Mouse (Mus musculus): ENCODE data around the gene Pkdcc.
A peak's percentile ranks its signal among the peaks of the same experiment; 100 is the strongest.

Pkdcc gene

GRCm38 (mm10) chr17:83214674-83215528 lies at the start of gene Pkdcc:
TSS of gene Pkdcc (plus strand) at chr17:83215292.
- peak; percentile 91 for DNase-seq (ENCODE audit: low spot score)

DNA sequence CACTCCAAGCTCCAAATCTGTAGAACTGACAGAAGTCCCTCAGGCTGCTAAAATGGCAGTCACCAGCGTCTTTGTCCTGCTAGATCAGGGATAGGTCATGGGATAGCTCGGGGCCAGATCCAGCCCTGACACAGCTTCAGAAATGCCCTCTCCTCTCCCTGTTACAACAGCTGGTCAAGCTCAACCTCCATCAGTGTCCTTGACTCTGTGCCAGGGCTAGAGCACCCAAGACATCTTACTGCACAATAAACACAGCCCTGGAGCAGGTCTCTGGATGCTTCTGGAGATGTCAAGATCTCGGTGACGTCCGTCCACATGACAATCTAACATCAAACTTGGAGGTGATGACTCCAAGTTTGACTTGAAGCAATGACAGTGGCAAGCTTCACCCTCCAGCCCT lies 48.9 kb upstream of the Pkdcc start:
- no peak for DNase-seq (ENCODE audit: low spot score)

- DNase-seq (ENCODE audit: low spot score): no peak
These were observed 38.9 kb upstream of the Pkdcc start for GRCm38 (mm10) chr17:83176146-83176545.

GRCm38 (mm10) chr17:83178483-83179150 lies 36.5 kb upstream of the Pkdcc start:
- DNase-seq (ENCODE audit: low spot score): peak; percentile 76

DNA sequence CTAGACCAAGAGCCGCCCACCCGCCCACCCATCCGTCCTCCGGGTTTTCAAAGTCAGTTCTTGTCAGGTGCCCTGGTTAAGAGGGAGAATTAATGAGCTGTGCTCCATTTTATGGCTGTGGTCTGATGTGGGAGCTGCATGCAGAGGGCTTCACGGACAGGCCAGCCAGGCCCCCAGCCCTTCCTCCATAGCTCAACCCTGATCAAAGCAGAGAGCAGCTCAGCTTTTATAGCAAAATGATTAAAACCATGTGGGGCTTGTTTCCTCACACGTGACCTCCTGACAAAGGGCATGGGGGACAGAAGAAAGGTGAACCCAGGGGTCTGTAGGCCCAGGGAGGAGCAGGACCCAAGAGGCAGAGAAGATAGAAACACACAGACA lies 36.0 kb upstream of the Pkdcc start:
- peak; percentile 83 for DNase-seq (ENCODE audit: low spot score)

GRCm38 (mm10) chr17:83179569-83179968 lies 35.5 kb upstream of the Pkdcc start:
- no peak for DNase-seq (ENCODE audit: low spot score)

DNA sequence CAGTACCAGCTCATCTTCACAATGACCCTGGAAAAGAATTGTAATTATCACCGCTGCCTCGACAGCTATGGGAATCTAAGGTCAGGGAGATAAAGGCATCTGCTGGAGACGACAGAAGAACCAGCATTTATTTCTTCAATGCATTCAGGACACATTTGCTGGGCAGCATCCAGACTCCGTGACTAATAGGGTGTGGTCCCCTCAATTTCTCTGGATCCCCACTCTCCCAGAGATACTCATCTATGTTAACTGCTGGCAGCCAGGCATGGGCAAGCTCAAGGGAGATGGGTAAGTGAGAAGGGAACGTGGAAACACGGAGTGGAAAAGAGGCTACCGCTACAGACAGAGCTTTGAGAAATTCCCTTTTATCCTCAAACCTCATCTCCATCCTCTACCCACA lies 34.0 kb upstream of the Pkdcc start:
- DNase-seq (ENCODE audit: low spot score): no peak

DNA sequence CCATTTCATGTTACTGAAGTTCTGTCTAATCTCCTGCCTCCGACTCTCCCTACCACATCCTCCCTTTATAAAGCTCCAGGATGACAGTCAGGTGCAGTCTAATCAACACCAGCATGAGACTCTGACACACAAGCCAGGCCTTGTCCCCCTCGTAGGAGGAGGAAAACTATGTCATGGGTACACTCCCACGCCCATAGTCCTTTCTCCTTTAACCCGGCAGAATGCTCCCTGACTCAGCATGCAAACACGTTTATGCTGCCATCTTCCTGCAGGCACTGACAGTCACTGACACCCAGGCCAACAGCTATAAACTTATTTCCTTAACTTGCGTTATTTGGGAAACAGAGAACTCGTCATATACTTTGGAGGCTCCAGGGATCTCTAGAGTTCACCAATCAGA lies 33.5 kb upstream of the Pkdcc start:
- no peak for DNase-seq (ENCODE audit: low spot score)

DNA sequence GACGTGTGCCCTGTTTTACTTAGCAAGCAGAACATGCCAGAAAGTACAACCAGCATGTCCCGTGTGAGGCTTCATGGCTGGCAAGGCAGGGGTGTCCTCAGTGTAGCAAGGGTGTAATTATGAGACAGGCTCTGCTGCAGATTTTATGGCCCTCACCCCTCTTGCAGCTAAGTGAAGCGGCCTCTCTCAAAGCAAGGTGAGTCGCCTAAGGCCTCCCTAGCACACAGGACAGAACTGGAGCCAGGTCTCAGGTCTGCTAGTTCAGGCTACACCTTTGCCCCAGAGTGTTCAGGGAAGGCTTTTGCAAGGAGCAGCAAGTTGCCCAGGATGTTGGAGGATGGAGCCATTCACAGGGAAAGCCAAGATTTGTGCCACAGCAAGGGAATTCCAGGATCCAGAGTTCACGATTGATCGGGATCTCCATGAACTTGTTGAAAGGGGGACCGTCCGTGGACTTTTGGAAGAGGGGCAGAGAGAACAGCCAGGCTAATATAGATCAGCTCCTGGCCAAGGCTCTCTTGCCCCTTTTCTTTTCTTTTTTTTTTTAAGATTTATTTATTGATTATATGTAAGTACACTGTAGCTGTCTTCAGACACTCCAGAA lies 32.9 kb upstream of the Pkdcc start:
- DNase-seq (ENCODE audit: low spot score): no peak

- no peak for DNase-seq (ENCODE audit: low spot score)
These were observed 32.3 kb upstream of the Pkdcc start for GRCm38 (mm10) chr17:83182780-83183179.

DNA sequence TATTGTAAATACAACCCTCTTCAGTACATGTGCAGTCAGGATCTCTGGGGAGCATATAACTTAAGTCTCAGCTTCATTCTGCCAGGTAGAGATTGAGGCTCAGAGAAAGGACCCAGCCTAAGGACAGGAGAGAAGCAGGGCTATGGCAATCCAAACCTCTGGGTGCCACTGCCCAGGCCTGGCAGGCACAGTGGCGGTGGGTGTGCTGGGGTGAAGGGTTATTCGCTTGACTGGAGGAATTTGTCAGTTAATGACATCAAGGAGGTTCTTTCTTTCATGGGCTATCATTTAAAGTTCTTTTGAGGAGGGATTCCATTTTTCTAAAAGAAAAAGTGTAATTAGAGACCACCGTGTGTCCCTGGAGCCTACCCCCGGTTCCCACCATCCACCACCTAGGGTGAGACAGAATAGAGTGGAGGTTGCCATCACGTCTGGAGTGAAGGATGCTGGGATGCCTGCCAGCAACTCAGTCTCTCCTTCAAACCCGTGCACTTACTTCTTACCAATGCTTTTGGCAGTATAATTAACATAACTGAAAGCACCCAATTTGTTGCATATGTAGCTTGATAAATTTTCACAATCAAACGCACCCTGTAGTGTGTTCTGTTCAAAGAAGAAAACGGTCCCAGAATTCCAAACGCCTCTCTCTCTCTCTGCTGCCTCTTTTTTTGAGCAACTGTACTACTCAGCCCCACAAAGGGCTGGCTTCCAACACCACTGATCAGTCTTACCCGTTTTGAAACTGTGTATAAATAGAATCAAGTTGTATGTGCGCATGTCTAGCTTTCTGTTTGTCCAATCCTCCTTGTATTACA lies 27.1 kb upstream of the Pkdcc start:
- DNase-seq (ENCODE audit: low spot score): no peak

DNA sequence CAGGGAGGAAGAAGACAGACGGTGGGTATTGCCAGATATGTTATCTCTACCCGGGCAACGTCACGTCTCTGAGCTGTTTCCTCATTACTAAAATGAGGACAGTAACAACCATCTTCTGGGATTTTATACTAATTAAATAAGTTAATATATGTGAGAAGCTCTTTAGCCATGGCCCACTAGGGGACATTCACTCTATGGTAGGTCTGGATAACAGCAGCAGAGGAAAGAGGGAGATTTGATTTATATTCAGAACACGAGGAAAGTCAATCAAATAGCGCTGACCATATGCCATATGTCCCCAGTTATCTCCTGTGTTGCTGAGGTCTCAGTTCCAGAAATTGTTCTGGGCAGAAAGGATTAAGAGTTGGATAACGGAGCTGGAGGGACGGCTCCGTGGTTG lies 24.3 kb upstream of the Pkdcc start:
- DNase-seq (ENCODE audit: low spot score): no peak

DNA sequence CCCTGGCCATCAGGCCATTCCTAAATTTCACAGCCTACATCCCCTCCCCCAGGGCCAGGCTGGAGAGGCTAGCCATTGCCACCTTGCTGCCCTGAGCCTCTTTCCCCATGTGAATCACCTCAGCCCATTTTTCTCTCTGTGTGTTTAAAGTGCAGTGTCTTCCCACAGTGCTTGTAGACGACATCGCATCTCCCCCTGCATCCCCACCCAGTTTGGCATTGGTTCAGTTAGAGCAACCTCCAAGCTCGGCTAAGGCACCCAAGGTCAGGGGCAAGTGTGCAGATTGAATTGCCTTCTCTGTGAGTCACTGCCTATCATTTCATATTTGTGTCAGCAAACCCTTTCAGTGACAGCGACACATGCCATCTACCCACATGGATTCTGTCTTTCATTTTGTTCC lies 20.6 kb upstream of the Pkdcc start:
- DNase-seq (ENCODE audit: low spot score): no peak

DNA sequence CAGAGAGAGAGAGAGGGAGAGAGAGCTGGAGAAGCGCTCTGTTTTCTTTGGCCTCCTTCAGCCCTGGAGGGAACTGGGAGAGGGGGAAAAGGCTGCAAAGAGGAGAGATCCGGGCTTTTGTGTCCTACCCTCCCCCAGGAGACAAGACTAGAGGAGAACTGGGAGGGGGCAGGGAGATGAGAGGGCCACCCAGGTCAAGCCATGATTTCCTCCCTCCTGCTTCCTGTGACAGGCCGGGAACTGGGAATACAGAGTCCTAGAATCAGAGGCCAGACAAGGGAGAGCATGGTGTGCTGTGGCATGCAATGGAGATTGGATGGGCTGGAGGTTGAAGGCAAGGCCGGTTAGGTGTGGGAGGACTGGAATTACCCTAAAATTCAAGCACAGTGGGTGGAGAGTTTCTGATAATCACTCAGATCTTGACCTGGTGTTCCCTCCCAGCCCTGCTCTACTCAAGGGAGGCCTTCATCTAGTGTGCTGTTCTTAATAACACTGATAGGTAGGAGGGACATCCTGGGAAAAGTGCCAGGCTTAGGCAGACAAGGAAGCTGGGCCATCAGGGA lies 17.6 kb upstream of the Pkdcc start:
- peak; percentile 60 for DNase-seq (ENCODE audit: low spot score)

DNA sequence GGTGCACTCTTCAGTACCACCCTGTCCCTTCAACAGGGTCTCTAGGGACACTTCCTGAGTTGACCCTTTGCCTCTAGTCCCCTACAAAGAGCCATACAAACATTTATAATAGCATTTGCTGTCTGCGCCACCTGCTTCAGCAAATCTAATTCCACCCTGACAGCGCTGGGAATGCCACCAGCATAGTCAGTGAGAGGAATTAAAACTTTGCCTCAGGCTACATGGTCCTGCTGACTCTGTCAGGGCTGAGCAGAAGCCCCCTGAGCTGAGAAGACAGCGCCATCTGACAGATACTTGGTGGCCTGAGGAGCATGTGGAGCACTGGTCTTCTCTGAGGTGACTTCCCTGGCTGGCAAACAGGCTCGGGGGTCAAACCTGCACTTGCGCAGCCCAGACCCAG lies 14.6 kb upstream of the Pkdcc start:
- DNase-seq (ENCODE audit: low spot score): no peak

DNA sequence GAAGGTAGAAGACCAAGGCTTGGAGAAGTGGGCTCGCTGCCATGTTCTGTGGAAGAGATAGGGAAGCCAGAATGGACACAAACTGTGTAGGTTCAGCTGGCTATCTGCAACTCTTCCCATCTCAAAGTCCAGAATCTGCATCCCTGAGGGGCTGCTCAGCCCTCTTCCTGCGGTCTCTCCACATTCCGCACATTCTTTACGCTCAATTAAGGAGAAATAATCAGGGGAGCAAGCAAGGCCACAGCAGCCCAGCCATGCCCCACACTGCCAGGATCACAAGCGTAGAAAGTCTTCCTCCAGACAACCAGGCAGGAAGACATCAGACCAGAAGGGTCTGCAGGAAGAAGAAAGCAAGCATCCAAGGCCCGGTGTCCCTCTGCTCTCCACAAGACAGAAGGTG lies 13.8 kb upstream of the Pkdcc start:
- peak; percentile 64 for DNase-seq (ENCODE audit: low spot score)

GRCm38 (mm10) chr17:83203692-83204383 lies 11.3 kb upstream of the Pkdcc start:
- no peak for DNase-seq (ENCODE audit: low spot score)

DNA sequence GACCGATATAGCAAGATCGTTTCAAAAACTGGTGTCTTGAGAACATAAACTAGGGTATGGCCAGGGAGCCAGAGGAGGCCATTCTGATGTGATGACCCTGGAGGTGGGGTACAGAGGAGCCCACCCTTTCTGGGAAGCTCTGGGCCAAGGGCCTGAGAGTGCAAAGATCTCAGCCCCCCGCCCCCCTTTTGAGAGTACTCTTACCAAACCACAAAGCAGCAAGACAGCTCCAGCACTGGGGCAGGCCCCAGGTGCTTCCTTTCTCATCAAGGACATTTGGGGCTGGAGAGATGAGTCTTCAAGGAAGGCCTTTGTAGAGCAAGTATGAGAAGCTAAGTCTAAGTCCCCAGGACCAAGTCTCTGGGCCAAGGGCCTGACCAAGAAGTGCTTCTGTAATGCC lies 7.8 kb upstream of the Pkdcc start:
- DNase-seq (ENCODE audit: low spot score): no peak

DNA sequence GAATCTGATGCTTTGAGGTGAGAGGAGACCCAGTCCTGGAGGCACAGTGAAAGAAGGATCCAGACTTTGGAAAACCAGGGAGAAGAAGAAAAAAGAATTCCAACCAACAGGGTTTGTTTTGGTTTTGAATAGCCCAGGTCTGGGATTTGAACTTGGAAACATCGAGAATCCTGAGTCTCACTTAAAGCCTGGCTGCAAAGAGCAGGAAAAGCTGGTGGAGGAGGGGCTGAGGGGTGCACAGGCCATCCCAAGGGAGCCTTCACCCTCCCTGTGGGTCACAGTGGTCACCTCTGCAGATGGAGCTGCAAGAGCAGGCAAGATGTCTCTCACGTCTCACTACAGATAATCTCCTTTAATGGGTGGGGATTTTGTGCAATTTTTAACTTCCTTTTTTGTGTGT lies 6.6 kb upstream of the Pkdcc start:
- no peak for DNase-seq (ENCODE audit: low spot score)

GRCm38 (mm10) chr17:83210531-83210930 lies 4.6 kb upstream of the Pkdcc start:
- DNase-seq (ENCODE audit: low spot score): no peak

DNA sequence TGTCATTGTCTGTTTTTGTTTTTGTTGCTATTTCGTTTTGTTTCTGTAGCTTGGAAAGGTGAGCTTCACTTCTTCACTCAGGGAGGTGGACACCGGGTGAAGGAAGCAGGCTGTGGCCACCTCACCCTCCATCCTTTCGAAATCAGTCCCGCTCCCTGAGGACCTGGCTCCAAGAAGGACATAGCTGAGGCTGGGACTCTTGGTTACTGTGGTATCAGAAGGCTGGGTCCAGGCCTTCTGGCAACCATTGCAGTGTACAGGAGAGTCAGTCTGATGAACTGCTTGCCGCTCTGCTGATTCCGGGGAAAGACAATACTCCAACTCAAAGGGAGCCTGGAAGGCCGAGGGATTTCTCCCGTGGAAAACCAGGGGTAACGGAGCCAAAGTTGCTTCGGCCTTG lies 3.9 kb upstream of the Pkdcc start:
- DNase-seq (ENCODE audit: low spot score): no peak
